Mouse (Mus musculus) cerebellum, adult 11-12 months (tissue): ENCODE measurements at regions not wholly inside any gene's neighbourhood (a gene's known extent, or its start where the extent isn't known, plus 50 kb on each side); places are given as distances from the start of the nearest gene placed in this dataset.

Experiments
- DNase-seq: peaks from one replicate; pipeline ENCODE4 v3.0.0; 2022

DNA sequence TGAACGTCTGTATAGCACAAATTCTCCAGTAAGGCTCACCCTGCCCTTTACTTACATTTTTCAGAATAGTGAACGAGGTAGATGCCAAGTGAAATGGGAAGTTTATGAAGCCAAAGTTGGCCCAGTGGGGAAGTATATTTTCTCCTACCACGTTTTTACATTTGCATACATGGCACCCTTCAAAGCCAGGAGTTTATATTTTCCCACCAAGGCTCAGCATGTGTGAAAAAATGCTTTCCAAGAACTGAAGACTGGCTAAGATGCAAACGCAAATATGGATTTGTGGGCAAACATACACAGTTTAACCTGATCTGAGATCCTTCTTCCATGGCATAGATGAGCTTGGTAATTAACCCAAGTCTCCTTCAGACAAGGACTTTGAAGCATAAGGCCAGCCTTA lies 2209.4 kb upstream of the Gm7489 start:
- no peak for DNase-seq

DNA sequence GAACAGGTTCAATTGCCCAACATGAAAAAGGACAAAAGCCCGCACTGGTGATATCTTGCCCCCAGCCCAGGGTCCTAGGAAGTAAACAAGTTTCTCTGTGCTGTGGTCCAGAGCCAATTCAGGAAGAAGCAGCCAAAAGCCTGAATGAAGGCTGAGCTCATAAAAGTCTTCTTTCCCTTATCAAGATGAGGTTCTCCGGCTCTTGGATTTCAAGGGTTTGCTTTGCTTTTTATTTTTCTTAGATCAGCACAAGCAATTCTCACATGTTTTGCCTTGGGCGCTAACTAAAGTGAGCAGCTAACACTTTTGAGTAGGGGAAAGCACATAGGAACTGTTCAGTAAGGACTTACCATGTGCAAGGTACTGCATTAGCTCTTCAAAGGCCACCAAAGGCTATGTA lies 2208.0 kb upstream of the Gm7489 start:
- no peak for DNase-seq

DNA sequence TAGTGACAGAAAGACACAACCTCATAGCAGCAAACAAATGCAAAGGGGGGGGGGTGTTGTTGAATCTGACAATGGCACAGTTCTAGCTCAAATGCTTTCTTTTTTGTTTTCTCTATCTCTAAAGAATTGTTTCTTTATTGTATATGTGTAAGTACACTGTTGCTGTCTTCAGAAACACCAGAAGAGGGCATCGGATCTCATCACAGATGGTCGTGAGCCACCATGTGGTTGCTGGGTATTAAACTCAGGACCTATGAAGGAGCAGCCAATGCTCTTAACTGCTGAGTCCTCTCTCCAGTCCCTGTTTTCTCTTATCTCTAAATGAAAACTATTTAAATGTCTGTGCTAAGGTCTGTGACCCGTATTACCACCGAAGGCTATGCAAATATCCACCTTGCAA lies 2207.4 kb upstream of the Gm7489 start:
- no peak for DNase-seq

DNA sequence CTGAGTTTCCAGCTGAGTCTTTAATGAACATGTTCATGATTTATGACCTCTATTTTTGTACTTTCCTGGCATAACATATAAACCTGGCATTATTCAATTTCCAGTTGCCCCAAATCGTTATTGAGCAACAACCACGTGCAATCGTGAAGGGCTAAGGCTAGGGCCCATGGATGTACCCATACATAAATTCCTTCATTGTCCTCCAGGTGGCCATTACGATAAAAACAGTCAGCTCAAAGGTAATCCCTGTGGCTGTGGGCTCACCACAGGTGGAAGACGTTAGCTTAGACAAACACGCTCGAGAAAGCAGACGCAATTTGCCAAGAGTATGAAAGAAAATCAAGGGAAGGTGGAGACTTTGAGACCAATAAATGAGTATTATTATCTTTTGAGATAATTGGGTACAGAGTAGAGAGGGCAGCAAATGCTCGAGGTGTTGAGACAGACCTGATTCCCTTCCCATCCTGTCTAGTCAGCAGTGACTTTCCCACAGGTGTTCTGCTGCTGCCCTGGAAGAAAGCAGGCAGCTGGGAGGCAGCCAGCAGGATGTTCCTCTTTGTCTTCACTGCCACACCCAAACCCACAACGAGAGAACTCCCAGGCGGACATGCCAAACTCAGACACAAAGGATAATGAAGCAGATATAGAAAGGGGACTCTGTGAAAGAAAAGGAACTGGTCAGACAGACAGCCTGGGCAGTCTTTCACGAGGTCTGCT lies 2205.4 kb upstream of the Gm7489 start:
- no peak for DNase-seq

DNA sequence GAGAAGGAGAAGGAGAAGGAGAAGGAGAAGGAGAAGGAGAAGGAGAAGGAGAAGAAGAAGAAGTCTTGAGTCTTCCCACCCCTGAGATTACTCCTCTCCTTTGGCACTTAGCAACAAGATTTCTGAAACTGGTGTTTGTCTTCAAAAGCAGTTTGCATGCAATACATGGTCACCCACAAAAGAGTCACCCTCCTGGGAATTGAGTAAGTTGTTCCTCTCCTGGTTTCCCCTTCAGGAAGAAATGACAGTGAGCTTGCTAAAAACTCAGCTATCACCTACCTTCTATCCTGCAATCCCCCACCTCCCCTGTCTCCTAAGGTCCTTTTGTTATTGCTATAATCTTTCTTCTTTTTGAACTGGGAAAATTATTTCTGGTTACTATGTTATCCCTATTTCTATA lies 2204.2 kb upstream of the Gm7489 start:
- no peak for DNase-seq

DNA sequence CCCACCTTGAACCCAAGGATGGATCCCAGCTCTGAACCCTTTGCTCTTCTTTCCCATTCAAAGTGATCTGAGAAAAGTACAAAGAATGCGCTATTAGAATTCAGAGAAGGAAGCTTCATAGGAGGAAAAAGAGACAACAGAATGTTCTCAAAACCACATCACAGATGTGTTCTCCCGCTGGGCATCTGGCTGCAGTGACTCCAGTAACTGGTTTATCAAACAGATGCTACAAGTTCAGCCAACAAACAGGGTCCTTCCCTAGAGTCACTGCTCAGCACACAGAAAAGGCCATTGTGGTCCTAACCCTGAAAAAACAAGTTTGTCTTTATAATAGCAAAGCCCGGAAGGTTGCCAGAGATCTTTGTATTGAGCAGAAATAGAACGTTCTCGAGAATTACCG lies 2203.5 kb upstream of the Gm7489 start:
- no peak for DNase-seq

DNA sequence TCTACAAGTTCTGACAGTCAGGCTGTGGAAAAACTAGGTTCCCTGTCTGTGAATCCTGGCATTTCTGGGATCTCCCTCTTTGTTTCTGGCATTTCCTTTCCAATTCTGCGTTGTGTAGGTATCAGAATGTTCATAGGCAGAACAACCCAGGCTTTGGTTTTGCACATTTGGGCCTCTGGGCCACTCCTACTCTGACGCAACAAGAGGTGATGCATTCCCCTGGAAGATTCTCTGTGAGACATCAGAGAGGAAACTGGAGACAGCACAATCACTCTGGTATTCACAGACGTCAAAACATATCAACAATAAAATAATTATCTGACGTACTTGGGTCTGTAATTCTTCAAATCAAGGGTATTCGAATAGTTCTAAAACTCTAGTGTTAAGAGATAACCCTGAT lies 2202.4 kb upstream of the Gm7489 start:
- DNase-seq: no peak

DNA sequence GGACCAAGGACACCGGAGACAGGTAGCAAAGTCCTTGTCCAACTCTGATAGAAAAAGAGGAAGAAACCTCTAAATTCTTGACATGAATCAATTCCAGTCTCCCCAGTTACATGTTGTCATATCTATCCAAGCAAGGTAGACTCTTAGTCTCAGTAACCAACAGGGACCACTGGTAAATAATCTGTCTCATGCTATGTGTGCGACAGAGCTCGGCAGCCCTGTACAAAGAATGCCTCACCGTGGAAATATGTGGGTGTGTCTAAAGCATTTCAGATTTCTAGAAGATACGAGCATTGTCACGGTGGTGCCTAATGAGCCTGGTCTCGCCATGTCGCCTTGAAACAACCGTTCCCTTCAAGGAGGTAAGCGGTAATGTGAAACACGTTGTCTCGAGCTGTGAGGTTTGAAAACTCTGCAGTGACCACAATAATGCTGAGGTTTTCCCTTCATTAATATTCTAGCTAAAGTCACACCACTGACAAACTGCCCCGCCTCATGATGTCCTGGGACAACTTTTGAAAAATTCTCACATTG lies 2197.6 kb upstream of the Gm7489 start:
- DNase-seq: no peak

DNA sequence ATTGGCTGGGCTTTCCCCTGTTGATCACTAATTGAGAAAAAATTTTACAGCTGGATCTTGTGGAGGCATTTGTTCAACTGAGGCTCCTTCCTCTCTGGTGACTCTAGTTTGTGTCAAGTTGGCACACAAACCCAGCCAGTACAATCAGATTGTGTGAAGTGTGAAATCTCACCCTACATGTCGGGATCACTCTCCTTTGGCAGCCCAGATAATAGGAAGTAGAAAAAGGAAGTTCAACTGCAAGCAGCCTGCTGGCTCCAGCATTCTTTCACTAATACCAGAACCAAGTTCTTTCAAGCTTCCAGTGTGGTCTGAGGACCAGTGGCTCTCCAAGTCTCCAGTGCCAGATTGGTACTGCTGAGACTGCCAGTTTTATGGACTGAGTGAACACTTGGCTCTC lies 2195.2 kb upstream of the Gm7489 start:
- DNase-seq: no peak

DNA sequence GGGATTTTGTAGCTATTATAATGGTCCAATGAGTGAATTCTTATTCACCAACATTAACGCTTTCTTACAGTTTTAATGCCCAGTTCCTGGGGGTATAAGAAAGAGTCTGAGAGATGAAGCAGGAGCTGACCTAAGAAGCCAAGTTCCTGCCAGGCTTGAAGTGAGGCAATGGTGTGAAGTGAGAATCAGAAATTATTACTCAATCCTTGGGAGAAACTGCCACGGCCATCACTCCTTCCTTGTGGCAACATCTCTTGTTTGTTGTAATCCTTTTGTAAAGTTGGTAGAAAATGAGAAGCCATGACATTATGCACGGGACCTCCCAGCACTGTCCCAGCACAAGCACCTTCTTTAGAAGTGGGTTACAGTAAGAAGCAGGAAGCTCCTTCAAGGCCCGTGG lies 2192.0 kb upstream of the Gm7489 start:
- DNase-seq: no peak

DNA sequence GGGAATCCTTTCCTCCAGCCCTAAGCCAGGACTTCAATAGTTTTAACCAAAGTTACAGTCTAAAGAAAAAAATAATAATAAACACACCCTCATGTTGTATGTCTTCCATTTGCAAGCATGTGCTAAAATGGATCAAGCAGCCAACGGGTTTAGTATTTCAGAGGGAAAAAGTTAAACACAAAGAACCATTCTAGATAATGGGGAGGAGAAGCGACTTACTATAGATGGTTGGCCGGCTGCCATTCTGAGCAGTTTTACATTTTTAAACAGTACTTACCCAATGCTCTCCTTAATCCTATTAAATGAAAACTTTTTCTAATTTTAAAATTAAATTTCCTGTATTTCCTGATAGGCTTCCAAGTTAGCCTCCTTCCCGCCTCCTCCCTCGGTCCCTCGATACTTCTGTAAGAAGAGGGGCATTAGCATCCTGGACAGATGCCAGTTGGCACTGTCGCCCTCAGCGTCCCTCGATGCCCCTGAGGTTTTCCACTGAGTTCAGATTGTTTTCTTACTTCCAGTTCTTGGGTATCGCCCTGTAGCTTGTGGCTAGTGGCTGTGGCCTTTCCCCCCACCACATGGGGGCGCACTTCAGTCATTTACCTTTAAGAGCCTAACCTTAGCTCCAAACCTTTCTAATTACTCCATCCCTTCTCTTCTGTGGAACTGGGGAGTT lies 2188.2 kb upstream of the Gm7489 start:
- peak; percentile 7 for DNase-seq

DNA sequence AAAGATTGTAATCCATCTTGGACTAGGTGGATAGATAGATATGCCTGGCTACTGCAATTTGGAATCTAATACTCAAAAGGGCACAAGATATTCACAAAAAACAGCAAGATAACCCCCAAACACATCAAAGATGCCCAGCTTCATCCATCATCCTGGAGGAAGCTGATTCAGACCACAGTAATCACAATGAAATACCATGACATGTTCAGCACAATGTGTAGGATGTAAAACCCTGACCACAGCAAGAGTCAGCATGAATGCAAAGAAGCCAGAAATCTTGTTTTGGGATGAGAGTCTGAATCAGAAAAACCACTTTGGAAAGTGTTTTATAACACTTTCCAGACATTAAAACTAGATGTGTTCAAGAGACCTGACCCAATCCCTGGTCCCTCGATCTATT lies 2180.5 kb upstream of the Gm7489 start:
- no peak for DNase-seq

DNA sequence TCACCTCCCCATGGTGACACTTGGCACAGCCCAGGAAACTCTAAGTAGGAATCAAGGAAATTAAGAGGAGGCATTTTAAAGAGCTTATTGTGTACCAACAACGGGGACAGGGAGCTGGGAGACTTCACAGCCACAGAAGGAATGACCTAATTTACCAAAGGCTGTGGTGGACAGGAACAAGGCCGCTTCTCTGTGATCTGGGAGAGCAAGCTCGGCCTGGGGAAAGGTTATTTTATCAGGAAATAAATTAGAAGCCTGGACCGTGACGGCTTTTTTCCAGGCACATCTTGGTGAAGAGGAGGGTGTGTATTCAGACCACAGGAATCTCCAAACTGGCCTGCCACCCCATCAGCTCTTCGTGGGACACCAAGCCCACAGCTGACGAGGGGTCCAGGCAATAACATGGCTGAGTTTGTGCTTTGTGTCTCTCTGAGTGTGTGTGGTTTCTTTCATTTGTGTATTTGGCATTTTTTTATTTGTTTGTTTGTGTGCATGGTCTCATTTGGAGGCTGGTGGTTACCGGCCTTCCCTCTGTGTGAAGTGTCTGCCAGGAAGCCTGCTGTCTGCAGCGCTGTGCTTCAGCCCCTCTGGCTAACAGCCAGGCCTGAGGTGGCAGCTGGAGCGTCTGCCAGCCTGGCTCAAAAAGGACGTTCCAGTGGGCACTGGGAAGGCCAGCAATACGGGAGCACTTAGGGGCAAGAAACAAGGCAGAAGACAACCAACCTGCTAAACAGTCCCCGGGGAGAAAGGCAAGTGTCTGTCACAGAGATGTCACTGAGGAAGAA lies 2174.6 kb upstream of the Gm7489 start:
- DNase-seq: peak; percentile 51

DNA sequence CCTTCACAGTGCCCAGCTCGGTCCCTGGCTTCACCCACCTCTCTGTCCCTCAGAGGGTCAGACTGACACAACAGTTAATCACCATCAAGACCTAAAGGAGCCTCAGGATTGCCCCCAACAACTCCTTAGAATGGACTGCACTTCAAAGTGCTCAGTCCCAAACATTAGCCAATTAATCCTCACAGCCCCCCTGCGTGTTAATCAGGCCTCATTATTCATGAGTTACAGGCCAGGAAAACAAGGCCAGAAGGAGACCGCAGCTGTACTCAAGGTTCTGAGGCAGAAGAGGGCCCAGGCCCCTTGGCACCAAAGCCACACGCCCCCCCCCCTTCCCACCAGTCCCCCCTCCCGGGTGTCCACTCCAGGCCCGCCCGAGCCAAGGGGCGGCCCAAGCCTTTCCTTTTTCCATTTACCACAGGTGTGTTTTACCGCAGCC lies 2163.8 kb upstream of the Gm7489 start:
- no peak for DNase-seq

DNA sequence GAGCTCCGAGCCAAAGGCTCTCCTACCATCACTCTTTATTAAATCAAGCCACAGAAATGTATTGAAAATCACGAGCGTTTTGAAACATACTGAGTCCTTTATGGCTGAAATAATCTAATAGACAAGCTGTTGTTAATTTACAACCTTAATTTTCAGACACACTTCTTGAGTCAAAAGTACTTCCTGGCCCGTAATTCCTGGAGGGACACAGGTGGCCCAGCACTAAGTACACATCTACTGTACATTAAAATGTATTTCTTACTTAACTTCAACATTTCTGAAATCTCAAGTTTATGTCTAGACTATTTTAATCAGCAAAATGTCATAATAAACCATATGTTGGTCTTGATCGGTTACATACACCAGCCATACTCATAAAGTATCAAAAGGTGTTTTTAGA lies 2163.3 kb upstream of the Gm7489 start:
- no peak for DNase-seq

DNA sequence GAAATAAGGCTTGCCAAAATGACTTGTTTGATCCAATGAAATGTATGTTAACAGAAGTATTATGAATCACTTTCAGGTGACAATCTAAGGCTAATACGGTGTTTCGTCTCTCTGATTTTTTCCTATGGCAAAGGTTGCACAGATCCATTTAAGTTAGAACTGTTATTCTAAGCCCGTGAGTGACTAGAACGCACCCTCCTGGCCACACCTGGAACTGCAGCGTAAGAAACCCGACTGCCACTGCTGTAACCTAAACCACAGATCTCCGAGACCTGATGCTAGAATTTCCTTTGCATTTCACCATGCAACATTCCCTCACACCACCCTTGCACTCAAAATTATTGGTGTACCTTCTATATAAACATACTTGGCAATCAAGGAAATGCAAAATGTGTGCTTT lies 2160.6 kb upstream of the Gm7489 start:
- DNase-seq: no peak

DNA sequence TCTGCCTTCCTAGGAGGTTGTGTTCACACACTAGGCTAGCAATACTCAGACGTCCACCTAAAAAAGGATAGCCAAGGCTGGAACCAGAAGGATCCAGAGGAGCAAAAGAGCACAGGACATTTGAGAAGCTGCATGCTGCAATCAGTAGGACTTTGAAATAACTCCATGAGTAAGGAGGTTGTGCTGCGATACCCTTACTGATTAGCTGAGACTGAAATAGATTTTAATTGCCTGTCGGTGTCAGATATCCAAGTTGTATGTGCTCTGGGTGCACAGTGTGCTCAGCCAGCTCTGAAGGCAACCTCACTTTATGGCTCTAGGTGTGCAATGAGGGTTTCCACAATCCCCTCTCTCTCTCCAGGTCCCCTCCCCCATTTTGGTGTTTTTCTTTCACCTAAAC lies 2159.2 kb upstream of the Gm7489 start:
- no peak for DNase-seq

DNA sequence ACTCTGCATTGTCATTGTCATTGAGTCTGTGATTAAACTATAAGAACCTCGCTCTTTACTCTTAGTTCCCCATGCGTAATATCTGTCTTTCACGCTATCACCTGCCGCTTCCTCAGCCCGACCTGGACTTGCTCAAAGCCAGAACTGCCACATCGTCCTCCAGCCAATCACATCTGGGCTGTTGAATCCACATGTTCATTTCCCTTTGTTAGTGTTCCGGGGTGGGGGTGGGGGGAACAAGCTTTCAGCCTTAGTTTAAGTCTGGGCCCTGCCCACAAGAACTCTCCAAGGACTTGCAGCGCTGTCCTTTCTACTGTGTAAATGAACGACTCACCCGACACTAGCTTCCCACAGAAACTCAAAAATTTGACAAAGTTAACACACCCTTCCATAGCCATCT lies 2154.6 kb upstream of the Gm7489 start:
- DNase-seq: no peak

DNA sequence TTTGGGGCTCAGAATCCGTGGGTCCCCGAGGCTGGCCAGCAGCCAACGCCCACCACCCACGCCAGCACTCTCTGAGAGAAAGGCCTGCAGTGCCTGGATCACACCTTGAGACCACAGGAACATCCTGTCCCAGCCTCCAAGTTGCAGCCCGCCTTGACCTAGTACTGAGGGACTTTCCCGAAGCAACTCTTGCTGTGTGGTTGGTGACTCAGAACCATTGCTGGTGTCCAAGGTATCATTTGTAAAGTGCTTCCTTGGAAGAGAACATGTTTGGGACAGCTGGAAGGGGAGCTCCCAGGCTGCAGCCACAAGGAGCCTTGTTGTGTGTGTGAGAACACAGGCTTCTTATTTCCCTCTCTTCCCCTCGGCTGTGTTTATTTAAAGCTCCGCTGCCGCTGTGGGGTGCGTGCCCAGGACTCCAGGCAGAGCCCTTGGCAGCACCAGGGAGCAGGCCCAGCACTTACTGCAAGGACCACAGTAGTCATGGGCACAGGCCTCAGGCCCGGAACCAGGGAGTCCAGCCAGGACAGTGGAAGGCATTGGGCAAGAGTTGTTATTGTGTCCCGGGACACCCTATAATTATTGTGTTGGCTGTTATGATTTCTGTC lies 2153.8 kb upstream of the Gm7489 start:
- DNase-seq: peak; percentile 9

DNA sequence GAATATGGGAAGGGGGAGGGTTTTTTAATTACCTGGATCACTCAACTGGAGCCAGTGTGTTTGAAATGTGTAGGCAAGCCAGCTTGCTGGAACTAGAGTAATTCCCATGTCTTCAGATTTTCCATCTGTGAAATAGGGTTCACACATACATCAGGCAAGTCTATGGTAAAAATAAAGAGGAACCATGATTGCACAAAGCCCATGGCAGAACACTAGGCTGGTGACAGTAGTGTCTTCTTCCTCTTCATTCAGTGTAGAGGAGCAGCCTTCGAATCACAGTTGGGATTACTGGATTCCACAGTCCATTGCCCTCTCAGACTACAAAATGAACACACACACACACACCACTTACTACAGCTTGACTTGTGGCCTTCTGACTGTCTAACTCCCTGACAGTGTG lies 2150.5 kb upstream of the Gm7489 start:
- no peak for DNase-seq
